Mouse (Mus musculus) neural tube, embryonic 15.5 days (tissue): ENCODE measurements around the gene Tmem189. TPM values are rescaled to one million over a fixed set of nuclear protein-coding genes. Genes with fewer than 3 reads are reported as not detected.

Experiments
- ATAC-seq: fragments of 200-750 bp; cut with Nextera tagmentation; 2 replicates; pipeline ENCODE4 v1.8.0; 2017; ENCODE audit warnings: mild to moderate bottlenecking, moderate TSS enrichment, moderate library complexity; ENCODE audit not compliant: low FRiP score
- H3K27ac ChIP-seq: fragments of 300-500 bp; sonication (generic); replicated peaks from 2 replicates; pipeline ENCODE4 v1.5.1; 2015; ENCODE audit warnings: mild to moderate bottlenecking, inconsistent platforms
- H3K27me3 ChIP-seq: fragments of 300-500 bp; sonication (generic); replicated peaks from 2 replicates; pipeline ENCODE4 v1.6.1; 2015; ENCODE audit warnings: inconsistent platforms
- H3K36me3 ChIP-seq: fragments of 300-500 bp; sonication (generic); 2 replicates; pipeline ENCODE4 v1.6.1; 2015; ENCODE audit warnings: inconsistent platforms
- H3K4me1 ChIP-seq: fragments of 300-500 bp; sonication (generic); 2 replicates; pipeline ENCODE4 v1.6.1; 2015; ENCODE audit warnings: inconsistent platforms
- H3K4me2 ChIP-seq: fragments of 300-500 bp; sonication (generic); 2 replicates; pipeline ENCODE4 v1.6.1; 2015; ENCODE audit warnings: inconsistent platforms, mild to moderate bottlenecking, moderate library complexity
- H3K4me3 ChIP-seq: fragments of 300-500 bp; sonication (generic); replicated peaks from 2 replicates; pipeline ENCODE4 v1.5.1; 2015; ENCODE audit warnings: mild to moderate bottlenecking, inconsistent platforms
- H3K9ac ChIP-seq: fragments of 300-500 bp; sonication (generic); replicated peaks from 2 replicates; pipeline ENCODE4 v1.6.1; 2015; ENCODE audit warnings: mild to moderate bottlenecking, inconsistent platforms
- H3K9me3 ChIP-seq: fragments of 300-500 bp; sonication (generic); replicated peaks from 2 replicates; pipeline ENCODE4 v1.6.1; 2016; ENCODE audit warnings: inconsistent platforms
- WGBS: fragments of 180-500 bp; shearing (Covaris S2); methylation state at CpG from one replicate; pipeline ENCODE4 v1.1.7; 2015; ENCODE audit warnings: mixed read lengths; 5-methylcytosine and 5-hydroxymethylcytosine counted together
- polyA plus RNA-seq: library from polyadenylated mRNA; unstranded; fragments of >200 nt; fragmentation: Nextera tagmentation; extraction: Ambion mirVana; gene quantifications from 2 replicates; pipeline ENCODE4 v1.2.1, GENCODE M21; 2015

Gene Tmem189
- polyA plus RNA-seq, 1 experiment from 2014 or later = 41.4 TPM

DNA sequence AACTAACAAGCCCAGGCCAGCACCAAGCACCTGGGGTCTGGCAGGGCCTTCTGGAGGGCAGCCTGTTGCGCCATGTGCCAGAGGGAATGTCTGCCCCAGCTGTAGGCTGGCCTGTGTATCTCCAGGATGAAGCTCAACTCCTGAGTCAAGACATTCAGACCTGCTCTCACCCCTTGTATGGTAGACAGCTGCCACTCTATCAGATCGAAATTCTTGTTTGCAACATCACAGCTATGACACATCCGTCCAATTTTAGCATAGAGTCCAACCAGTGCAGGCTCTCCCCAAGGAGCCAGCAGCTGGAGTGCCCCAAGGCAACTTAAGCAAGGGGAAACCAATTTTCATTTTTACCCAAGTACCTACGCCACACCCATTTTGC, 82.9 kb downstream of the Tmem189 start:
- Histone ChIP-seq H3K4me1 (0 out of 2 replicates have a peak, but pooled peaks cover 4% of the 10 kb centered on the region), H3K36me3 (peaks cover 28% of the 10 kb centered on the region), H3K4me2 (no peak overlapping the region), H3K4me3 (no peak overlapping the region), H3K9me3 (no peaks in the 10 kb centered on the region), H3K27ac (no peak overlapping the region), H3K9ac (no peak overlapping the region), H3K27me3 (no peaks in the 10 kb centered on the region)
- 93% methylated on average over 4 of the region's 4 CpGs for WGBS
- ATAC-seq = no peak

DNA sequence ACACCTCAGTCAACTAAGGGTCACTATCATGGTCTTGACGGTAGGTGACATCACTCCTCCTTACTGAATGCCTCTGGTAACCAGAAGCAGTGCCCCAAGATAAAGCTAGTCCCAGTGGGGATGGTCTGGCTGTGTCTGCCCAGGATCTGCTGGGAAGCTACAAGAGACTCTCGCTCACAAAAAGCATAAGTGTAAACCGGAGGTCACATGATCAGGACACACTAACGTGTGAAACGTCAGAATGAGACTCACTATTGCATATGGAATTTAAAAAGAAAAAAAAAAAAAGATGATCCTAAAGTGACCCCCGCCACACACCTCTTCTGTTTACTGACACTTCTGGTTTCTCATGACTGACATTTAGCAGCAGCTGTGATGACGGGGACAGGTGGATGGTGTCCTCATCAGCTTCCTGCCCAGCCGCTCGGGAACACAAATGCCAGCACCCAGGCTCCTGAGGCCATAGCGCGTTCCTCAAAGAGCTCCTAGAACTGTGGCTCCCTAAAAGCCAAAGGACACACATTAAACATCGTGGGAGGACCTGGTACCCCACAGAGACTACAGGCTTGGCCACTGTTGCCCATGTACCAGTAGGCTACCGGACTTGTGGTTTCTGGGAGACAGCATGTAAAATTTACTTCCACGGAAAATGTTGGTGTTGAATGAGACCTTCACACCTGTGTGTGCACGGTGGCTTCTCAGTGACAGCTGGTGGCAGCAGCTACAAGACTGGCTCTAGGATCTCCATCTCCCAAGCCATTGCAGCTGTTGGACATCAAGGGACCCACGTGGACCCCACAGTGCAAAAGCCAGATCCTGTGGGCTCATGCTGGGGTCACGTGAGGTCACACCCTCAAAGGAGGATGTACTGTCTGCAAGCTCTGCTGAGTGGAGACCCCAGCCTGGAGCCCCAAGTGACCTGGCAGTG, 83.5 kb downstream of the Tmem189 start:
- H3K27ac ChIP-seq = no peak overlapping the region
- ATAC-seq = no peak
- WGBS = 78% methylated on average over 17 of the region's 17 CpGs
- no peak overlapping the region for H3K4me2 ChIP-seq
- H3K9ac ChIP-seq = no peak overlapping the region
- no peak overlapping the region for H3K4me3 ChIP-seq
- H3K36me3 ChIP-seq = peaks cover 28% of the 10 kb centered on the region
- H3K27me3 ChIP-seq = no peaks in the 10 kb centered on the region
- 0 out of 2 replicates have a peak, but pooled peaks cover 4% of the 10 kb centered on the region for H3K4me1 ChIP-seq
- H3K9me3 ChIP-seq = no peaks in the 10 kb centered on the region

- peak; percentile 72 for ATAC-seq
- H3K4me2 ChIP-seq = no peak overlapping the region
- no peak overlapping the region for H3K9ac ChIP-seq
- 0 out of 2 replicates have a peak, but pooled peaks cover 4% of the 10 kb centered on the region for H3K4me1 ChIP-seq
- no peaks in the 10 kb centered on the region for H3K27me3 ChIP-seq
- no peaks in the 10 kb centered on the region for H3K9me3 ChIP-seq
- H3K36me3 ChIP-seq = peaks cover 25% of the 10 kb centered on the region
- no peak overlapping the region for H3K27ac ChIP-seq
- WGBS = 26% methylated on average over 11 of the region's 11 CpGs
- H3K4me3 ChIP-seq = no peak overlapping the region
These were observed 84.3 kb downstream of the Tmem189 start for GRCm38 (mm10) chr2:167605178-167605794.

DNA sequence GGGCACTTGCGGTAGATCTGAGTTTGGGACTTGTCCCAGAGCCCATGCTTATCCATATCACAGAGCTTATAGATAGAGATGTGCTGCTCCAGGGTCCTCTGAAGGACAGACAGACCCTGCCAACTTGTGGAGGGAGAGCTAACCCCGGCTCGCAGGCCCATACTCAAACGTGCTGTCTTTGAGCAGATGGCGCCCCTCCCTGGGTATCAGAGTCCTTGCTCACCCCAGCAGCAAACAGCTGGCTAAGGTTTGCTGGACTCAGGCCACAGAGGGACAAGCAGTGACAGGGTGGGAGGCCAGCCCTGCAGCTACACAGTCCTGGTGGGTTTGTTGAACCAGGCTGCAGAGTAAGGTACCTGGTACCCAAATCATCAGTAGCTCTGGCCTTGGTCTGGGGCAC, 86.6 kb downstream of the Tmem189 start:
- Histone ChIP-seq H3K36me3 (peaks cover 13% of the 10 kb centered on the region), H3K9me3 (no peaks in the 10 kb centered on the region), H3K4me2 (no peak overlapping the region), H3K27ac (no peak overlapping the region), H3K27me3 (0 out of 2 replicates have a peak, but pooled peaks cover 8% of the 10 kb centered on the region), H3K9ac (no peak overlapping the region), H3K4me1 (0 out of 2 replicates have a peak, but pooled peaks cover 4% of the 10 kb centered on the region), H3K4me3 (no peak overlapping the region)
- ATAC-seq = no peak
- 55% methylated on average over 5 of the region's 5 CpGs for WGBS

DNA sequence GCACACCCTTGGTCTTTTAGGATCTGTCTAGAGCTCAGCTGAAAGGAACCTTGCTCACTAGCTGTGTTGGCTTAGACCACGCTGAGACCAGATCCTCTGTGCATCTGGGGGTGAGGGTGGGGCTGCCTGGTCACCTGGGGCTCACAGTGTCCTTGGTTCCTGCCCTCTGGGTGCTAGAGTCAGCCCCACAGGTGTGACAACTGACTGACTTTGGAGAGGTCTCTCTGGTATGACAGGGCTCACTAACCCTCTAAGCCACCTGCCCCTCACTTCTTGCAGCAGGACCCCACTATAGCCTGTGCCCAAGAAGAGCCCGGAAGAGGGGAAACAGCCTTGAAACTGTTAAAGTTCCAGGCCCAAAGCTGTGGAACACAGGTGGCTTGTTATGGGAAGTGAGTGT, 87.3 kb downstream of the Tmem189 start:
- Histone ChIP-seq H3K4me3 (no peak overlapping the region), H3K27ac (no peak overlapping the region), H3K9me3 (no peaks in the 10 kb centered on the region), H3K4me1 (peaks cover 9% of the 10 kb centered on the region), H3K9ac (no peak overlapping the region), H3K36me3 (peaks cover 10% of the 10 kb centered on the region), H3K27me3 (0 out of 2 replicates have a peak, but pooled peaks cover 9% of the 10 kb centered on the region), H3K4me2 (no peak overlapping the region)
- 80% methylated on average over 2 of the region's 2 CpGs for WGBS
- no peak for ATAC-seq

DNA sequence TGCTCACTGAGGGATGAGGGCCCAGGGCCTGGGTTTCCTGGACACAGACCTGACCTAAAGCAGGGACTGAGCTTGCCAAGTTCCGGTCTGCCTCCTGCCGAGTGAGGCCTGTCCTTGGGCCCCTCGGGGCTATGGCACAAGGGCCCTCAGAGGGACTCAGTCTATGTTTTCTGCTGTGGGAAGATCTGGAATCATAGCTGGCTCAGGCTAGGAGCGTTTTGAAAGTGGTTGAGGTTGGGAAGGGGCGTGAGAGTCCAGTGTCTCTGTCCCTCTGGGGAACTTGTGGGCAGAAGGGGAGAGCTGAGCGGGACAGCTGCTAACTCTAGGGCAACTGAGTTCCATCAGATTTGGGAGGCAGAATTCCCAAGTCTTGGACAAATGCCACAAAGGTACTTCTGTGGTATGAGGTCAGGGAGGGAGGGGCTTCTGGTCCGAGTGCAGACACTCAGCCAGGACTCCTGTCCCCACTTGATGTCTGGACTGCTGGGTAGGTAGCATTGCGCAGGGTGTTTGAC, 89.1 kb downstream of the Tmem189 start:
- Histone ChIP-seq H3K9me3 (no peaks in the 10 kb centered on the region), H3K4me2 (no peak overlapping the region), H3K4me3 (no peak overlapping the region), H3K36me3 (no peaks in the 10 kb centered on the region), H3K9ac (no peak overlapping the region), H3K27ac (no peak overlapping the region), H3K4me1 (peaks cover 22% of the 10 kb centered on the region), H3K27me3 (0 out of 2 replicates have a peak, but pooled peaks cover 9% of the 10 kb centered on the region)
- no peak for ATAC-seq
- 78% methylated on average over 8 of the region's 8 CpGs for WGBS

DNA sequence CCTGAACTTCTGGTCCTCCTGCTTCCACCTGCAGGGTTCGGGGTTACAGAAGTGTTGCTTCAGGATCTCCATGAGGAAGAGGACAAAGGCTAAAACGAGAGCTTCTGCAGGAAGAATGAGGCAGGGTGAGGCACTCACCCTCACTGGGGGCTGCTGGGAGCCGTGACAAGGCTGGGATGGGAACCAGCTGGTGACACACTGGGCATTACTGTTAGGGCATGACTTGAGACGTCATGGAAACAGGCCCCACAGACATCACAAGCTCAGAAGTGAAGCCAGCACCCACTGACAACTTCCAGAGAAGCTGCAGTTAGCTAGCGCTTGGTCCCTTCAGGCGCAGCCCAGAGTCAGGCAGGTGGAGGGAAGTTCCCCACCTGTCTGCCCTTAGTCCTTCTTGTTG, 89.7 kb downstream of the Tmem189 start:
- Histone ChIP-seq H3K27me3 (0 out of 2 replicates have a peak, but pooled peaks cover 9% of the 10 kb centered on the region), H3K4me2 (no peak overlapping the region), H3K27ac (no peak overlapping the region), H3K4me3 (no peak overlapping the region), H3K4me1 (peaks cover 21% of the 10 kb centered on the region), H3K9ac (no peak overlapping the region), H3K9me3 (no peaks in the 10 kb centered on the region), H3K36me3 (no peaks in the 10 kb centered on the region)
- ATAC-seq = no peak
- 71% methylated on average over 6 of the region's 6 CpGs for WGBS

GRCm38 (mm10) chr2:167599195-167599594, 90.4 kb downstream of the Tmem189 start:
- Histone ChIP-seq H3K4me1 (peaks cover 26% of the 10 kb centered on the region), H3K27me3 (0 out of 2 replicates have a peak, but pooled peaks cover 9% of the 10 kb centered on the region), H3K9me3 (no peaks in the 10 kb centered on the region), H3K4me2 (no peak overlapping the region), H3K4me3 (no peak overlapping the region), H3K9ac (no peak overlapping the region), H3K27ac (no peak overlapping the region), H3K36me3 (no peaks in the 10 kb centered on the region)
- ATAC-seq = no peak
- WGBS = 67% methylated on average over 5 of the region's 5 CpGs

GRCm38 (mm10) chr2:167597492-167598186, 92.0 kb downstream of the Tmem189 start:
- H3K9ac ChIP-seq = peak overlapping the region; percentile 15; the same call in 1 of the 2 replicates

GRCm38 (mm10) chr2:167596726-167597491, 92.7 kb downstream of the Tmem189 start:
- Histone ChIP-seq H3K36me3 (no peaks in the 10 kb centered on the region), H3K4me3 (0 out of 2 replicates have a peak overlapping the region, but pooled peaks have one; percentile 2), H3K4me1 (peaks cover 31% of the 10 kb centered on the region), H3K27me3 (0 out of 2 replicates have a peak, but pooled peaks cover 9% of the 10 kb centered on the region), H3K4me2 (peak overlapping the region; percentile 46), H3K27ac (peak overlapping the region; percentile 49), H3K9ac (peak overlapping the region; percentile 15; the same call in 1 of the 2 replicates), H3K9me3 (no peaks in the 10 kb centered on the region)
- 45% methylated on average over 27 of the region's 27 CpGs for WGBS
- ATAC-seq = 0 out of 2 replicates have a peak, but pooled peaks have one; percentile 19

More at GRCm38 (mm10) chr2:167597492-167598186, 92.0 kb downstream of the Tmem189 start:
- Histone ChIP-seq H3K36me3 (no peaks in the 10 kb centered on the region), H3K4me1 (peaks cover 31% of the 10 kb centered on the region), H3K4me3 (0 out of 2 replicates have a peak overlapping the region, but pooled peaks have one; percentile 2), H3K27me3 (0 out of 2 replicates have a peak, but pooled peaks cover 9% of the 10 kb centered on the region), H3K4me2 (peak overlapping the region; percentile 46), H3K27ac (peak overlapping the region; percentile 49), H3K9me3 (no peaks in the 10 kb centered on the region)
- peak; percentile 52; the same call in 1 of the 2 replicates for ATAC-seq
- 35% methylated on average over 34 of the region's 40 CpGs for WGBS
